Mouse (Mus musculus): Measurements from ENCODE around the gene Lap3. TPM values are rescaled to one million over a fixed set of nuclear protein-coding genes. Genes with fewer than 3 reads are reported as not detected.

The Lap3 gene
- total RNA-seq, 2 experiments from 2014 or later: 16.8 to 19.5 TPM

Other genes with a start within 250 kb of the Lap3 start
- gene Qdpr, start 43.1 kb upstream of the Lap3 start, total RNA-seq (2015): 34.4 and 36.6 TPM in 2 replicates
- gene Qdpr, start 43.1 kb upstream of the Lap3 start, total RNA-seq (2017): 20.5 and 21.5 TPM in 2 replicates
- not detected in 2 replicates for gene Clrn2, start 39.6 kb upstream of the Lap3 start, total RNA-seq (2015)
- gene Clrn2, start 39.6 kb upstream of the Lap3 start, total RNA-seq (2017): not detected in 2 replicates
- 104 and 115 TPM in 2 replicates for gene Med28, start 26.9 kb downstream of the Lap3 start, total RNA-seq (2015)
- gene Med28, start 26.9 kb downstream of the Lap3 start, total RNA-seq (2017): 35.2 and 43.5 TPM in 2 replicates
- 0.36 TPM in 1 of 2 replicates, not detected in the other for gene Fam184b, start 146.2 kb downstream of the Lap3 start, total RNA-seq (2015)
- not detected in 2 replicates for gene Fam184b, start 146.2 kb downstream of the Lap3 start, total RNA-seq (2017)
- gene Ncapg, start 176.5 kb downstream of the Lap3 start, total RNA-seq (2015): 93.3 and 99.1 TPM in 2 replicates
- 82.2 and 82.5 TPM in 2 replicates for gene Ncapg, start 176.5 kb downstream of the Lap3 start, total RNA-seq (2017)

All from megakaryocyte, adult 5-6 weeks (primary cell).